Mouse (Mus musculus): Measurements from ENCODE around the gene Dnajc13.

The Dnajc13 gene

DNA sequence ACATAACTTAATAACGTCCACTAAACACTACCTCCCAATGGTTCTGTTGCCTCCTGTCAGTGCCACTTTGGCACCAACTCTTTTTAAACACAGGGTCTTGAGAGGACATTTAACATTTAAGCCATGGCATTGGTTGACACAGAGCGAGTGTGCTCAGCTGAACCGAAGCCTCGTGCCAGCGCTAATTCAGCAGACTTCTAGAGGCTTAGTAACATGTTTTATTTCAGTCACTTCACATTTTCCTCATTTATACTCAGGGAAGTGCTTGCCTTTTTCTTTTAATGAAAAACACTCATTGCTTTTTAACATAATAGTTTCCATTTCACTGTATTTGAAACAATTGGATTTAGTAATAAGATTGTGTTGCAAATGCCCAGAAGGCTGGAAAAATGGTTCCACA lies 153.6 kb downstream of the Dnajc13 start:
- DNase-seq (ENCODE audit: extremely low spot score) = no peak

DNA sequence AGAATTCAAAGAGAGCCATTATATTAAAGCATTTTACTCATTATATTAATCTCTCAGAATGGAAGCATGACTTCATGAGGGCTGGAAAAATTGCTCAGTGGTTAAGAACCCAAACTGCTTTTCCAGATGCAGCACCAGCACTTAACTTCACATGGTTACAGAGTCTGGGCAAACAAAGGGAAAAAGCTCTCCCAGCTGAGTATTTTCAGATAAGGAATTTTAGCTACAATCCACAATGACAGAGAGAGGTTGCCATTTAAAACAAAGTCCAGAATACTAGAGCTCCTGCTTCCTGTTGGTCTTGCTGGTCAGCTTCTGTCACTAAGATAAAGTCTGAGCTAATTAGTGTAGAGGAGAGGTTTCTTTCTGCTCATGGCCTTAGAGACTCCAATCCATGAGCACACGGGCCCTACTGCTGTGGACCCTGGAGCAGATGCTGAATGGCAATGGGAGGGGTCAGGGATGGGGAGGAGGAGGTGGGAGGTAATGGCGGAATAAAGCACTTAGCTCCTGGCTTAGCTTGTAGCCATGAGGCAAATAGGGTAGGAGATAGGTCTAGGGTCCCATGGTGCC lies 154.1 kb downstream of the Dnajc13 start:
- no peak for DNase-seq (ENCODE audit: extremely low spot score)

DNA sequence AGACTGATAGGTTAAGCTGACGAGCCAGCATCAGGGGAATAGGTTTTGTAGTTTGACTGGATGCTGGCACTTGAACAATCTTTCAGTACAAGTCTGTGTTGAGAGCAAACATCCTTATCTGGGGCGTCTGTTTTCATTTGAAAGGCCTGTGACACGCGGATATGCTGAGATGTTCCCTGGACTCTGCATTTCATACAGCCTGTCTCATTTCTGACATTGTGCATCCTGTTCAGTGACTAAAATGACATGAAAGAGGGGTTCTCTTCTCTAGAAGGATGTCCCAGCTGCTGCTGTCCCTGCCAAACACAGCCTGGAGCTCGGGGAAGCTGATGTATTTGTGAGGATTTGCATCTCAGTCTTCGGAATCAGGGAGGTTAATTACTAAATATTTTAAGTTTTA lies 155.2 kb downstream of the Dnajc13 start:
- DNase-seq (ENCODE audit: extremely low spot score) = no peak

DNA sequence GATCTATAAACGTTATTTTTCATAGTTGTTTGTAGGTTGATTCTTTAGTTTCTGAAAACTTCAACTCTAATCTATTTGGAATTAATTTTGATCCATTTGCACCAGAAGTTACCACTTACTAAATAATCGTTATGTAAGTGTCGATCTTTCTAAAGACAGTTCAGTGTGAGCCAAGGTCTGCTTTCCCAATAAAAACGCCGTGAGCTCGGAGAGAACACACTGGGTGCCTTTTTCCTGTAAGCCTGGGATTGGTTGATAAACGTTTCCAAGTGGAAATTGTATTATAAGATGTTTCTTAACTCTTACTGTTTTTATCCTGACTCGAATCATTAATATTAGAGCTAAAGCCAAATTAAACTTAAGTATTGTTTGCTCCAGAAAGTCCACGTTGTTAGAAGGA lies 155.8 kb downstream of the Dnajc13 start:
- no peak for DNase-seq (ENCODE audit: extremely low spot score)

DNA sequence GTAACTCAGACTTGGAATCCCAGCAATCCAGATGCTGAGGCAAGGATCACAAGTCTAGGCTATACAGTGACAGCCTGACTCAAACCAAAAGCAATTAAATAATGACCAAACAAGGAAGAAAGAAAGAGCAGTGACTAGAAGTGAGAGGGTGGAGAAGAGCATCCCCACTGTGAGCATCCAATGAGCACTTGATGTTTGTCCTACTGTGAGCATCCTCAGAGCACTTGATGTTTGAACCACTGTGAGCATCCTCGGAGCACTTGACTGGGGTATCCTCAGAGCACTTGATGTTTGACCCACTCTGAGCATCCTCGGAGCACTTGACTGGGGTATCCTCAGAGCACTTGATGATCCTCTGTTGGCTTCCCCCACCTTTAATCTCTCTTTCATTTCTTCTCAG lies 157.7 kb downstream of the Dnajc13 start:
- DNase-seq (ENCODE audit: extremely low spot score) = no peak

DNA sequence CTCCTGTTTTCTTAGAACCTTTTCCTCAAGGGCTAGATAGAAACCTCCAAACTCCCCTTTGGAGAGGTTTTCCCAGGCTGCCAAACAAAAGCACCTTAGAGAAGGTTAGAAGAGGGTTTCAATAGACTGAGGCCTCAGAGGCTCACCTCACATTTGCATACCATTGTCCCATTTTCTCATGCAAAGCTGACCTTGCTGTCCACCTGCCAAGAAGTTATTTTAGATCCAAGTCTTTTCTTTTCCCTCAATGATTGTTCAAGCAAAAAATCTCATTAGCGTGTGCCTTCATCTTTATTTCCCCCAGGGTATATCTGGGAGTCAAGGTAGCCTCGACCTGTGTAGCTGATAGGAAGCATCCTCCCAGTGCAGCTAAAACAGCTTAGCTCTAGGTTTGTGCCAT lies 159.8 kb downstream of the Dnajc13 start:
- DNase-seq (ENCODE audit: extremely low spot score) = no peak

DNA sequence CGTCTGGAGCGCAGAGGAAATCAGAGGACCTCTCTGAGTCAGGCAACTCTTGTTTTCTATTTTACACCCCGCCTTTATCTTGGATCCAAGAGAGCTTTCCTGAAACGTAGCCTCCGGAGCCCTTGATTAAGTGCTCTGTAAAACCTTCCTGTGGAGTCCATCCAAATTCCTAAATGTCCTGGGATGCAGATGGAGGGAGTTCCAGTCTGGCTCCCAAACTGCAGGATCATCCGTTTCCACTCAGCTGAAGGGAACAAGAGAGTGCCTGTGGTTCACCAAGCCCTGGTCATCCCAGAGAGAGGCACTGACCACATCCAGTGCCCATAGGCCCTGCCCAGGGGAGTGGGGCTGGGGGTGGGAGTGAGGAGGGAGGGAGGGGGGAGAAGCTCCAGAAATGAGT lies 160.4 kb downstream of the Dnajc13 start:
- DNase-seq (ENCODE audit: extremely low spot score) = no peak

DNA sequence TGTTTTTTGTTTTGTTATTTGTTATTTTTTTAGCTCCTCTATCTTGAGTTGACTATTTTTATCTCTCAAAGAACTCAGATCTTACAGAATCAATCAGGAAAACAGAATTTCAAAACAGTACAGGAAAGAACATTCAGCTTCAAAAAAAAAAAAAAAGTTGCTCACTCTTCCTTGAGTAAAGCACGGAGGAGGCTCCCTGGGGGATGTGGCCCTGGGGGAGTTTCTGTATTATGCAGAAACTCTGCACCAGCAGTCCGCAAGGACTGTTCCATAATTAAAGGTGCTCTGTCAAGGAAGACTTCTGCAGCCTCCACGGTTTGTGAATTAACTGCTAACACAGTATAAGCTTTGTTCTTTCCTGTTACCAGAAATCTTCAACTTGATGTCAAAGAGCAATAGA lies 161.3 kb downstream of the Dnajc13 start:
- DNase-seq (ENCODE audit: extremely low spot score) = no peak

Measured in embryo, embryonic 9.5 days (tissue).